Mouse (Mus musculus) small intestine, adult 2 months (tissue): ENCODE results near the gene Aspscr1.

ENCODE experiments used
- CTCF ChIP-seq: fragments of 200-500 bp; IDR thresholded peaks from 2 replicates; pipeline ENCODE4 v1.5.1; 2012; ENCODE audit warnings: low read depth, mild to moderate bottlenecking, control low read depth, inconsistent platforms, low read length, moderate library complexity, mixed read lengths; ENCODE audit not compliant: insufficient replicate concordance, insufficient read length; ENCODE audit errors: extremely low read depth
- POLR2A ChIP-seq: fragments of 200-500 bp; IDR thresholded peaks from 2 replicates; pipeline ENCODE4 v1.6.1; 2012; ENCODE audit warnings: low read depth, mild to moderate bottlenecking, control low read depth, inconsistent platforms, low read length, moderate library complexity

GRCm38 (mm10) chr11:120709551-120709950 is 36.8 kb downstream of the Aspscr1 start:
- TF ChIP-seq POLR2A = no peak
- no peak for TF ChIP-seq CTCF
